Mouse (Mus musculus) B cell, adult (primary cell): ENCODE measurements around the gene Tbx18. TPM values are rescaled to one million over a fixed set of nuclear protein-coding genes. Genes with fewer than 3 reads are reported as not detected.

Source experiments
- total RNA-seq: library from RNA; stranded (reverse); gene quantifications from 4 replicates; pipeline ENCODE4 v1.2.4, GENCODE M21; 2023; ENCODE audit not compliant: inconsistent age

Tbx18 gene
- not detected in 4 replicates for total RNA-seq

GRCm38 (mm10) chr9:87730961-87731535 is at the start of gene Tbx18:
Tbx18 (minus strand) TSS chr9:87731260.

